Mouse (Mus musculus): ENCODE data around the gene Rcn3. TPM values are rescaled to one million over a fixed set of nuclear protein-coding genes. Genes with fewer than 3 reads are reported as not detected.
A peak's percentile ranks its signal among the peaks of the same experiment; 100 is the strongest.
"Not testable (repeated sequence)": the region's sequence is repeated elsewhere in the genome, so short reads cannot be mapped to it uniquely, and the experiment has no call there.

Rcn3 gene
- polyA plus RNA-seq, 1 experiment from 2014 or later = 22.7 TPM

DNA sequence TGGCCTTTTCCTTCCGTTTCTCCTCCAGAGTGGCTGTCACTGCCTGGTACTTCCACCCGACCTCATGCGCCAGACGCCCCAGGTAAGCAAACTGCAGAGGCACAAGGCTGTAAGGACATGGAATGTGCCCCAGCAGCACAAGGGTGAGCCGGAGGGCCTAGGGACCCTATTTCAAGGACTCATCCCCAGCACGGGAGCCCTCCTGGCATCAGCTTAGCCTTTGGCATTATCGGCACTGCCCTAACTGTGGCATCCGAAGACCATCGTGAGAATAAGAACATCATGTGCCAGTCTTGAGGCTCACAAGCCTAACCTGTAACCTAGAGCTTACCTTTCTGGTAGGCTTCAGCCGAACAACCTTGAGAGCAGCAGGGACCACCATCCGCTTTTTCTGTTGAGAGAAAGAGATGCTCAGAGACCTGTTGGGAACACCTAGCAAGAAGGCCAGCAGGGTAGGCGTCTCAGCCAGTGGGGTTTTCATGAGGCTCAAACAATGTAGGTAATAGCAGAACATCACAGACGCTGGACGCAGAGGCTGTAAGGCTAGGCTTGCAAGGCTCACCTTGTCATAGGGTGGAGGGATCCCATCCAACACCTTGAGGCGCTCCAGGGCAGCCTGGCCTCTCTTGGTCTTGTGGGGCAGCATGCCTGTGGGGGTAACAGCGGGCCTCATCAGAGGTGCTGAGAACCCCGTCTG lies 34.3 kb upstream of the Rcn3 start:
- WGBS (ENCODE audit: insufficient replicate concordance) = 58% methylated on average over 17 of the region's 17 CpGs
- H3K27me3 ChIP-seq (ENCODE audit: control insufficient read depth, insufficient read depth, low read depth, low read length) = no peaks in the 10 kb centered on the region

DNA sequence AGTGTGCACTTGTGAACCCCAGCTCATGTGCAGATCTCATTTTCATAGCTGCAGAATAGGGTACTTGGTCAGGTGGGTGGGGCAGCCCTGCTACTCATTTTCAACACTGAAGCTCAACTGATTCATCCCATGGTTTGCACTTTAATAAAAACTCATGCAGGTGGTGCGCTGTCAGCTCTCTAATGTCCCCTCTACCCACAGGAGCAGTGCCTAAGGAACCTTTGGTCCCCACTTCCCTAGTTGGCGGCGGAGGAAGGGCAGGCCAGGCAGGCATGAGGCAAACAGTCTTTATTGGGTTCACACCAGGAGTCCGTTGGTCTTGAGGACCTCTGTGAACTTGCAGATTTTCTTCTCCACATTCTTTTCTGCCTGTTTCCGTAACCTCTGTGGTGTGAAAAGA lies 33.6 kb upstream of the Rcn3 start:
- Histone ChIP-seq H3K36me3 (ENCODE audit: control insufficient read depth, insufficient read depth) (peaks cover 42% of the 10 kb centered on the region), H3K4me2 (ENCODE audit: low read depth, low read length) (0 out of 2 replicates have a peak overlapping the region, but pooled peaks have one; percentile 0), H3K4me1 (ENCODE audit: control insufficient read depth, low read depth, low read length) (peaks cover 58% of the 10 kb centered on the region)
- not testable (repeated sequence) for H3K27me3 ChIP-seq (ENCODE audit: control insufficient read depth, insufficient read depth, low read depth, low read length); H3K27ac ChIP-seq (ENCODE audit: low read length); ATAC-seq (ENCODE audit: low read depth); H3K9me3 ChIP-seq (replicated peaks; ENCODE audit: control insufficient read depth, low read length); H3K4me3 ChIP-seq (ENCODE audit: low read depth, low read length); H3K9ac ChIP-seq (ENCODE audit: low read depth, low read length)
- WGBS (ENCODE audit: insufficient replicate concordance) = 66% methylated on average over 5 of the region's 5 CpGs

More for the DNA sequence above, 34.3 kb upstream of the Rcn3 start:
- H3K36me3 ChIP-seq (ENCODE audit: control insufficient read depth, insufficient read depth) = peaks cover 37% of the 10 kb centered on the region
- H3K4me1 ChIP-seq (ENCODE audit: control insufficient read depth, low read depth, low read length) = peaks cover 54% of the 10 kb centered on the region
- no peak for ATAC-seq (ENCODE audit: low read depth)
- peak overlapping the region; percentile 86 for H3K27ac ChIP-seq (ENCODE audit: low read length)
- no peaks in the 10 kb centered on the region for H3K9me3 ChIP-seq (replicated peaks; ENCODE audit: control insufficient read depth, low read length)
- peak overlapping the region; percentile 81 for H3K4me3 ChIP-seq (ENCODE audit: low read depth, low read length)
- peak overlapping the region; percentile 87 for H3K9ac ChIP-seq (ENCODE audit: low read depth, low read length)
- H3K4me2 ChIP-seq (ENCODE audit: low read depth, low read length) = peak overlapping the region; percentile 84

DNA sequence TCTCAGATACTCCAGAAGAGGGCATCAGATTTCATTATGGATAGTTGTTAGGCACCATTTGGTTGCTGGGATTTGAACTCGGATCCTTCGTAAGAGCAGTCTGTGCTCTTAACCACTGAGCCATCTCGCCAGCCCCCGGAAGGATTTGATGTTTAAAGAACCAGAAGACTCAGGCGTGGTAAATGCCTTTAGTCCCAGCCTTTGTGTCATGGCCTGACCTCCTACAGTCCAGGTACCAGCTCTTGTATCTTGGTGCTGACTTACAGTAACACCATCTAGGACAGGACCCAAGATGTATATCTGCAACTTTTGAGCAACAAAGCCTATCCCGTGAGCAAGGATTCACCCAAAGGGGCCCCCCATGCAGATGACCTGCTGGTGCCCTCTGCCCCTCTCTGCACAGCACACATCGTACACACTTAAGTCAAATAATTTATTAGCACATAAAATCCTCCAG lies 33.2 kb upstream of the Rcn3 start:
- Histone ChIP-seq H3K36me3 (ENCODE audit: control insufficient read depth, insufficient read depth) (peaks cover 47% of the 10 kb centered on the region), H3K4me2 (ENCODE audit: low read depth, low read length) (0 out of 2 replicates have a peak overlapping the region, but pooled peaks have one; percentile 0), H3K4me3 (ENCODE audit: low read depth, low read length) (no peak overlapping the region), H3K9ac (ENCODE audit: low read depth, low read length) (no peak overlapping the region), H3K4me1 (ENCODE audit: control insufficient read depth, low read depth, low read length) (peaks cover 56% of the 10 kb centered on the region), H3K27me3 (ENCODE audit: control insufficient read depth, insufficient read depth, low read depth, low read length) (no peaks in the 10 kb centered on the region), H3K9me3 (replicated peaks; ENCODE audit: control insufficient read depth, low read length) (no peaks in the 10 kb centered on the region), H3K27ac (ENCODE audit: low read length) (peak overlapping the region; percentile 87)
- no peak for ATAC-seq (ENCODE audit: low read depth)
- WGBS (ENCODE audit: insufficient replicate concordance) = 24% methylated on average over 7 of the region's 7 CpGs

DNA sequence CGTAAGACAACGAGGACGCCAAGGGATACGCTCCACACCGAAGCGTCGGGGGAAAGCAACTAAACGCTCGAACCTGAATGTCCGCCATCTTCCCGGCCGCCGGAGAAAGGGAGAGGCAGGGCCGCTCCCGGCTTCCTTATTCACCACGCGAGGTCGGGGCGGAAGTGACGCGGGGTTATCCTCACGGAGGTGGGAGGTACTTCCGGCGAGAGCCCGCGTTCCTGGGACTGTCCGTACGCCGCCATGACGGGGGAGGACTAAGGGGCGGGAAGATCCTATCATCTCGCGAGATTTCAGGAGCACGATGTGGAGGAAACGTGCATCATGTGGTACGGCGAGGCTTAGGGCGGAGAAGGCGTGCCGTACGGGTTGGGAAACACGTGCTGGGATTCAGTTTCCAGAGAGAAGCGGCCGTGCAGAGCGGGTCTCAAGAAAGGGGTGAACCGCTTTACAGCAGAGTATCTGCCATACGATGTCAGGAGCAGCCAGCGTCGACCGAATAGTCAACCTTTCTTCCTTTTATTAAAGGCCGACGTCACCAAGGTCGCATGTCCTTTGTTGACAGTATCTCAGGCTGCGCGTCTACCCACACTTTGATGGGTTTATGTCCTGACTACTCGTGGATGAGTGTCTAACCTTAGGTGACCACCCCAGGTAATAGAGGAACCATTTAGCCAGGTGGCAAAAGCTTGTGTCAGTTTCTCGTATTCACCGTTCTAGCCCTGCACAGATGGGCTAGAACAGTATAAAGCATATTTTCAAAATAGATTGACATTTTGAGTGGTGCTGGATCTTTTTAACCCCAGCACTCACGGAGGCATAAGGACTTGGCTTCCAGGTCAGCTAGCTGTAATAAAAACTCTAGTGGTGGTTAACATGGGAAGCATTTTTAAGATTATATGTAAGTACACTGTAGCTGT lies 32.5 kb upstream of the Rcn3 start, which contains the start of gene Rps11:
Gene Rps11, minus strand, starts transcription at position 216 of the 920 bp plus-strand sequence.
- H3K27me3 ChIP-seq (ENCODE audit: control insufficient read depth, insufficient read depth, low read depth, low read length) = no peaks in the 10 kb centered on the region
- peak; percentile 80 for ATAC-seq (ENCODE audit: low read depth)
- peaks cover 48% of the 10 kb centered on the region for H3K36me3 ChIP-seq (ENCODE audit: control insufficient read depth, insufficient read depth)
- H3K4me3 ChIP-seq (ENCODE audit: low read depth, low read length) = peak within 1 kb of the TSS; percentile 77
- peaks cover 49% of the 10 kb centered on the region for H3K4me1 ChIP-seq (ENCODE audit: control insufficient read depth, low read depth, low read length)
- H3K4me2 ChIP-seq (ENCODE audit: low read depth, low read length) = peak within 1 kb of the TSS; percentile 77
- peak within 1 kb of the TSS; percentile 87 for H3K27ac ChIP-seq (ENCODE audit: low read length)
- WGBS (ENCODE audit: insufficient replicate concordance) = under 1% methylated on average over 59 of the region's 59 CpGs
- H3K9me3 ChIP-seq (replicated peaks; ENCODE audit: control insufficient read depth, low read length) = no peaks in the 10 kb centered on the region
- H3K9ac ChIP-seq (ENCODE audit: low read depth, low read length) = peak within 1 kb of the TSS; percentile 79

DNA sequence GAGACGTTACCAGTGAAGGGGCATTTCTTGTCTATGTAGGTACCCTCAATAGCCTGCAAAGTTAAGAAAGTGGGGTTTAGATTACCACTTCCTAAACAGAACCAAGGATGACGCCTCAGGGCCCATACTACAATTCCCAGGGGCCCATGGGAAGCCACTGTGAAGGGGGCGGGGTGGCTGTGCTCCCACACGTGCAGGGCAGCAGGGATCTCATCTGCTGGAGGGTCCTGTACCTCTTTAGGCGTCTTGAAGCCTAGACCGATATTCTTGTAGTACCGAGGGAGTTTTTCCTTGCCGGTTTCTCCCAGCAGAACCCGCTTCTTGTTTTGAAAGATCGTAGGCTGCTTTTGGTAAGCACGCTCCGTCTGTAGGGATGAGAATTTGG lies 31.2 kb upstream of the Rcn3 start:
- no peaks in the 10 kb centered on the region for H3K9me3 ChIP-seq (replicated peaks; ENCODE audit: control insufficient read depth, low read length)
- H3K9ac ChIP-seq (ENCODE audit: low read depth, low read length) = peak overlapping the region; percentile 79
- H3K27me3 ChIP-seq (ENCODE audit: control insufficient read depth, insufficient read depth, low read depth, low read length) = no peaks in the 10 kb centered on the region
- H3K4me2 ChIP-seq (ENCODE audit: low read depth, low read length) = peak overlapping the region; percentile 77
- ATAC-seq (ENCODE audit: low read depth) = no peak
- peaks cover 48% of the 10 kb centered on the region for H3K36me3 ChIP-seq (ENCODE audit: control insufficient read depth, insufficient read depth)
- no peak overlapping the region for H3K27ac ChIP-seq (ENCODE audit: low read length)
- H3K4me3 ChIP-seq (ENCODE audit: low read depth, low read length) = peak overlapping the region; percentile 77
- peaks cover 46% of the 10 kb centered on the region for H3K4me1 ChIP-seq (ENCODE audit: control insufficient read depth, low read depth, low read length)
- 7% methylated on average over 12 of the region's 12 CpGs for WGBS (ENCODE audit: insufficient replicate concordance)

DNA sequence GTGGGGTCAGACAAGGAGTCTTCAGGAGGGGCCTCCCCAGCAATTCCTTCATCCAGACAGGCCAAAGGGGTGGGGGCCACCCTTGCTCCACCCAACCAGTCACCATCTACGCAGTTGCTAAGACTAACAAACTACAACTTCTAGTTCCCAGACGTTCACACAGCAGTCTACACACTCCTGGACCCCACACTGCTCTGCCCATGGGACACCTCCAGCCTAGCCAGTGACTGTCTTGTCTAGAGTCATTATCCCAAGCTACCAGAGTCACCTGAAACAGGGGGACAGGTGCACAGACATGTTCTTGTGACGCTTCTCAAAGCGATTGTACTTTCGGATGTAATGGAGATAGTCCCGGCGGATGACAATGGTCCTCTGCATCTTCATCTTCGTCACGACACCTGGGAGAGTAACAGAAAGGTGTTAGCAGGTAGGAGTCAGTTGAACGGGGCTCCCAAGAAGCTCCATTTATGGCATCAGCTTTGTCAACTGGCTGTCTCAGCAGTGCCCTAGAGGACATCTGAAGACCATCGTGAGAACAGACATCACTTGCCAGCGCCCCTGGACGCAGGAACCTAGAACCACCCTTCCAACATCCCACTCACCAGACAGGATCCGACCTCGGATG lies 30.7 kb upstream of the Rcn3 start:
- Histone ChIP-seq H3K4me3 (ENCODE audit: low read depth, low read length) (peak overlapping the region; percentile 77), H3K9ac (ENCODE audit: low read depth, low read length) (peak overlapping the region; percentile 79; the same call in 1 of the 2 replicates), H3K4me1 (ENCODE audit: control insufficient read depth, low read depth, low read length) (peaks cover 46% of the 10 kb centered on the region), H3K4me2 (ENCODE audit: low read depth, low read length) (peak overlapping the region; percentile 77), H3K36me3 (ENCODE audit: control insufficient read depth, insufficient read depth) (peaks cover 48% of the 10 kb centered on the region), H3K27me3 (ENCODE audit: control insufficient read depth, insufficient read depth, low read depth, low read length) (no peaks in the 10 kb centered on the region), H3K9me3 (replicated peaks; ENCODE audit: control insufficient read depth, low read length) (no peaks in the 10 kb centered on the region), H3K27ac (ENCODE audit: low read length) (no peak overlapping the region)
- ATAC-seq (ENCODE audit: low read depth) = no peak
- 62% methylated on average over 15 of the region's 15 CpGs for WGBS (ENCODE audit: insufficient replicate concordance)

DNA sequence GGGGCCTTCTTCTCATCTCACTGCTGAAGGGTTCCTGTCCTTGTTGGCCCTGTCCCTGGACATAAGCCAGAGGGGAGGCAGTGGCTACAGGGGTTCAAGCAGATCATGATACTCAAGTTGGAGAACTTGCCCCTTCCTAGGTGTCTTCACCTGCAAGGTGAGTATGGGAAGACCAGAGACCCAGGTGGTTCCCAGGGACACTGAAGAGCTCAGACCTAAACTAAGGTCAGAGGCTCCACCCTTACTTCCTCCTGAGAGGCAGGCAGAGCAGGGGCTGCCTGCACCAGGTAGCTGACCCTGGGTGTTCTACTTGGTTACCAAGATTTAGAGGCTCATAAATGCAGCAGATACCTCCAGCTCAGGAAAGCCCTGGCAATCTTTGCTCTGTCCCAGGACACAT lies 29.9 kb upstream of the Rcn3 start:
- ATAC-seq (ENCODE audit: low read depth) = no peak
- Histone ChIP-seq H3K4me2 (ENCODE audit: low read depth, low read length) (no peak overlapping the region), H3K9me3 (replicated peaks; ENCODE audit: control insufficient read depth, low read length) (no peaks in the 10 kb centered on the region), H3K4me3 (ENCODE audit: low read depth, low read length) (no peak overlapping the region), H3K27me3 (ENCODE audit: control insufficient read depth, insufficient read depth, low read depth, low read length) (no peaks in the 10 kb centered on the region), H3K27ac (ENCODE audit: low read length) (no peak overlapping the region), H3K9ac (ENCODE audit: low read depth, low read length) (no peak overlapping the region), H3K36me3 (ENCODE audit: control insufficient read depth, insufficient read depth) (peaks cover 43% of the 10 kb centered on the region), H3K4me1 (ENCODE audit: control insufficient read depth, low read depth, low read length) (peaks cover 39% of the 10 kb centered on the region)

DNA sequence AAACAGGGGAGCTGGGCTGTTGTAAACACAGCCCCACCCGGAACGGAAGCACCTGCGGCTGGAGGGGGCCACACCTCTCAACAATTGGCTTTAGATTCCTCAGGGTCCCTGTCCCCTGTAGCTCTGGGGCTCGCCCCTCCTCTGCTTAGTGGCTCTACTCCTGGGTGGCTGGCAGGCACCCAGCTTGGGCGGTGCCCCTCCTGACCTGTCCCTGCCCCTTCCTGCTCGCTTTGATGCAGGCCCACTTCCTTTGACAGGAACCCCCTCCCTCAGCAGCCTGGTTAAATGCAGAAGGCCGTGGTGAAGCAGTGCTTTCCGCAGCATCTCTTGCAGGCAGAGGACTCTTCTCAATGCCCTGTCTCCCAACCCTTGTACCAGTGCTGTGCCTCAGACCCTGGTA lies 29.4 kb upstream of the Rcn3 start:
- WGBS (ENCODE audit: insufficient replicate concordance) = 27% methylated on average over 8 of the region's 8 CpGs
- Histone ChIP-seq H3K4me2 (ENCODE audit: low read depth, low read length) (no peak overlapping the region), H3K9ac (ENCODE audit: low read depth, low read length) (no peak overlapping the region), H3K27ac (ENCODE audit: low read length) (no peak overlapping the region), H3K4me1 (ENCODE audit: control insufficient read depth, low read depth, low read length) (peaks cover 33% of the 10 kb centered on the region), H3K4me3 (ENCODE audit: low read depth, low read length) (no peak overlapping the region), H3K36me3 (ENCODE audit: control insufficient read depth, insufficient read depth) (peaks cover 38% of the 10 kb centered on the region), H3K27me3 (ENCODE audit: control insufficient read depth, insufficient read depth, low read depth, low read length) (no peaks in the 10 kb centered on the region), H3K9me3 (replicated peaks; ENCODE audit: control insufficient read depth, low read length) (no peaks in the 10 kb centered on the region)
- ATAC-seq (ENCODE audit: low read depth) = no peak

Data from liver, embryonic 16.5 days (tissue).